Mouse (Mus musculus): Measurements from ENCODE around the gene Wdr54. TPM values are rescaled to one million over a fixed set of nuclear protein-coding genes. Genes with fewer than 3 reads are reported as not detected.

The Wdr54 gene
- polyA plus RNA-seq, 1 experiment, result 0.89 TPM

DNA sequence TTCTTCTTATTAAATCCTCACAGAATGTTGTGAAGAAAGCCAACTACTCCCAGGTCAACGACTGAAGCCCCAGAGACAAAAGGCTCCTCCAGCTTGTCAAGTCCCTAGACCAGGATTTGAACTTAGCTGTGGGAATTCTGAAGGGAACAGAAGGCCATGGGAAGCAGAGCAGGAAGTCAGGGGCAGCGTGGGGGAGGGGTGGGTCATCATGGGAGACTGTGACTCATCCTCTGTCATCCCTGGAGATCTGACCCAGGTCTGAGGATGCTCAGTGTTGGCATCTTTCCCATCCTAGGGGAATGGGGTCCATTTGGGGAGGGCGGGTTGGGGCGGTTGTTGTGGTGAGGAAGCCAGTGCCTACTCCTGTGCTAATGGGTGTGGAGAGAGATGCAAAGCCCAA lies 14.6 kb downstream of the Wdr54 start:
- peaks cover 21% of the 10 kb centered on the region for H3K4me1 ChIP-seq (replicated peaks; ENCODE audit: control insufficient read depth, insufficient read depth, low read length)
- DNase-seq, result no peak
- H3K27ac ChIP-seq (ENCODE audit: control insufficient read depth, insufficient read depth, low read length), result no peak overlapping the region
- no peaks in the 10 kb centered on the region; the same call in 1 of the 2 replicates for H3K27me3 ChIP-seq (ENCODE audit: control insufficient read depth, insufficient read depth, low read length)
- TF ChIP-seq CTCF (IDR thresholded peaks at IDR 0.05; ENCODE audit: borderline replicate concordance, control insufficient read depth, extremely low read depth, insufficient read depth, low read length, poor library complexity) (no peak), POLR2A (IDR thresholded peaks at IDR 0.05; ENCODE audit: control insufficient read depth, extremely low read depth, insufficient read depth, low read length, poor library complexity) (no peak)
- no peak overlapping the region for H3K4me3 ChIP-seq (ENCODE audit: control insufficient read depth, insufficient read depth, low read length)
- WGBS, result 82% methylated on average over 4 of the region's 4 CpGs
- H3K36me3 ChIP-seq (ENCODE audit: control insufficient read depth, insufficient read depth, low read length), result no peaks in the 10 kb centered on the region

DNA sequence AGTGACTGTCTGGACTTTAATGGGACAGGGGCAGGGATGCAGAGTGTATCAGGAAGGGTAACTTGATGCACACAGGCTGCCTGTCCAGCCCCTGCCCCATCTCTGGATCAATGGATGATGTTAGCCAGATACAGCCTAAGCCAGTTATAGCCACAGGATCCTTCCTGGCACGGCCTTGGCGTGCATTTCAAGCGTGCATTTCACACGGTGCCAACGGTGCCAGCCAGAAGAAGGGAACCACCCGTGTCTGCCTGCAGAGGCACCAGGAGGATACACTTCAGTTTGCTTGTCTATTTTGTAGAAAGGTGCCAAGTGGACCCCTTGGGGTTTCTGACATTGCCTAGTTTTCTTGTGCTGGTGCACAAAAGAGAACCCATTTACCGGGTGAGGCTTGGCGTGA lies 16.2 kb downstream of the Wdr54 start:
- Histone ChIP-seq H3K27ac (ENCODE audit: control insufficient read depth, insufficient read depth, low read length) (no peak overlapping the region), H3K4me1 (replicated peaks; ENCODE audit: control insufficient read depth, insufficient read depth, low read length) (peaks cover 27% of the 10 kb centered on the region), H3K27me3 (ENCODE audit: control insufficient read depth, insufficient read depth, low read length) (peaks cover 5% of the 10 kb centered on the region), H3K36me3 (ENCODE audit: control insufficient read depth, insufficient read depth, low read length) (no peaks in the 10 kb centered on the region), H3K4me3 (ENCODE audit: control insufficient read depth, insufficient read depth, low read length) (no peak overlapping the region)
- TF ChIP-seq CTCF (IDR thresholded peaks at IDR 0.05; ENCODE audit: borderline replicate concordance, control insufficient read depth, extremely low read depth, insufficient read depth, low read length, poor library complexity) (no peak), POLR2A (IDR thresholded peaks at IDR 0.05; ENCODE audit: control insufficient read depth, extremely low read depth, insufficient read depth, low read length, poor library complexity) (no peak)
- no peak for DNase-seq
- 93% methylated on average over 8 of the region's 8 CpGs for WGBS

DNA sequence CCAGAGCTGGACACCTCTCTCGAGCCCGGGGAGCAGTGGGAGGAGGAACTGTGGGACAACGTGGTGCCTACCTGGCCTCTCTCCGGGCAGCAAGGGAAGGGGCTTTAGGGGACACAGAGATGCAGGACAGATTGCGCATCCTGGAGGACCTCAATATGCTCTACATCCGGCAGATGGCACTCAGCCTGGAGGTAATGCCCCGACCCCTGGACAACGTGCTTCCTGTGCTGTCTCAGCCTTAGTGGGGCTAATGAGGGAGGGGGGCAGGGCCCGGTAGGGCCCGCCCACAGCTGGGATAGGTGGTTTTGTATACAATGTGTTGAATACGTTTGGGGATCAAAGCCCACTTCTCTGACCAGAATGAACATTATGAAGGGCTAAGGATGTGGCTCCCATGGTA lies 18.1 kb downstream of the Wdr54 start:
- Histone ChIP-seq H3K4me3 (ENCODE audit: control insufficient read depth, insufficient read depth, low read length) (peak overlapping the region; percentile 41), H3K27me3 (ENCODE audit: control insufficient read depth, insufficient read depth, low read length) (peaks cover 5% of the 10 kb centered on the region), H3K27ac (ENCODE audit: control insufficient read depth, insufficient read depth, low read length) (no peak overlapping the region), H3K4me1 (replicated peaks; ENCODE audit: control insufficient read depth, insufficient read depth, low read length) (peaks cover 27% of the 10 kb centered on the region), H3K36me3 (ENCODE audit: control insufficient read depth, insufficient read depth, low read length) (no peaks in the 10 kb centered on the region)
- WGBS, result 4% methylated on average over 11 of the region's 11 CpGs
- TF ChIP-seq CTCF (IDR thresholded peaks at IDR 0.05; ENCODE audit: borderline replicate concordance, control insufficient read depth, extremely low read depth, insufficient read depth, low read length, poor library complexity) (no peak), POLR2A (IDR thresholded peaks at IDR 0.05; ENCODE audit: control insufficient read depth, extremely low read depth, insufficient read depth, low read length, poor library complexity) (no peak)
- no peak for DNase-seq

DNA sequence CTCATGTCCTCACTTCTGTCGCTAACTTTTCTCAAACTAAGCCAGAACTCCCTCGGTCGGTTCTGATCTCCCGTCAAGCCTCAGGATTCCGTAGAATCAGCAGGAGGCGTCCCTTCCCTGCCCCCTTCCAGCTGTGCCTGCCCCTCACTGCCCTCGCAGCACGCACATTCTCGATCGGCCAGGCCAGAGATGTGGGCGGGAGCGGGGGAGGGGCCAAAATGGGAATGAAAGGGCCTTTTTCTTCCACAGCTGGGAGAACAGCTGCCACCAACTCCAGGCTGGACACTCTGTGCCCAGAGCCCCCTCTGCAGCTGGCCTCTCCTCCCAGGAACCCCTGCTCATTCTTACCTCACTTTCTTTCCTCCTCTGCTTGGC lies 18.6 kb downstream of the Wdr54 start:
- 2% methylated on average over 12 of the region's 12 CpGs for WGBS
- peaks cover 5% of the 10 kb centered on the region for H3K27me3 ChIP-seq (ENCODE audit: control insufficient read depth, insufficient read depth, low read length)
- peaks cover 27% of the 10 kb centered on the region for H3K4me1 ChIP-seq (replicated peaks; ENCODE audit: control insufficient read depth, insufficient read depth, low read length)
- TF ChIP-seq POLR2A (IDR thresholded peaks at IDR 0.05; ENCODE audit: control insufficient read depth, extremely low read depth, insufficient read depth, low read length, poor library complexity), result no peak
- TF ChIP-seq CTCF (IDR thresholded peaks at IDR 0.05; ENCODE audit: borderline replicate concordance, control insufficient read depth, extremely low read depth, insufficient read depth, low read length, poor library complexity), result no peak
- H3K36me3 ChIP-seq (ENCODE audit: control insufficient read depth, insufficient read depth, low read length), result no peaks in the 10 kb centered on the region
- H3K27ac ChIP-seq (ENCODE audit: control insufficient read depth, insufficient read depth, low read length), result no peak overlapping the region
- H3K4me3 ChIP-seq (ENCODE audit: control insufficient read depth, insufficient read depth, low read length), result peak overlapping the region; percentile 41
- DNase-seq, result no peak

DNA sequence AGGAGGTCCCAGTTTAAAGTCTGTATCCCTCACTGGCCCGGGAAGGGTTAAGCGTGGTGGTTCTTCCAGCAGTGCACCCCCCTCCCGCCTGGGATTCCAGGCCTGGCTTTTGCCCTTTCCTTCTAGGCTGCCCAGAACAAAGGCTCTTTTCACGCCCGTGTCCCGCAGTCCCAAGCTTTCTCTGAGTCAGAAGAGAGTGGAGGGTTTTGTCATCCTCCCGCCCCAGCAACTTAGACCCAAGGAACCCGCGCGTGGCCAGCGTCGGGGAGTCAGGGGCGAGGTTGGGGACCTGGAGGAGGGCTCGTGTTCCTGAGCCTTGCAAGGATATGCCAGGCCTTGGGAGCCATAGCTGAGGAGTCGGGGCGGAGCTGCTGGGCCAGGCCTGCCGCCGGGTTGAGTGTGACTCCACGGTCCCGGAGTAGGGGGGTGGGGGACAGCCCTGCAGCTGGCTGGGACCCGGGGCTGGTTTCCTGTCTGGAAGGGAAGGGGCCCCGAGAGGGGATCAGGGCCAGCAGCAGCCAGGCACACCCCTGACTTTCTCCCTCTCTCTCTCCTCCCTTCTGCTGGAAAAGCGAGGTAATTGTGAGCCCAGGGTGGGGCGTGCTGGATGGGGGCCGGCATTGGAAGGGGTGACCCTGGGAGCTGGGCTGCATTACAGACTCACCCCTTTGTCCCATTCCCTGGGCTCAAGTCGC lies 19.2 kb downstream of the Wdr54 start:
- no peak overlapping the region for H3K27ac ChIP-seq (ENCODE audit: control insufficient read depth, insufficient read depth, low read length)
- H3K4me1 ChIP-seq (replicated peaks; ENCODE audit: control insufficient read depth, insufficient read depth, low read length), result peaks cover 23% of the 10 kb centered on the region

DNA sequence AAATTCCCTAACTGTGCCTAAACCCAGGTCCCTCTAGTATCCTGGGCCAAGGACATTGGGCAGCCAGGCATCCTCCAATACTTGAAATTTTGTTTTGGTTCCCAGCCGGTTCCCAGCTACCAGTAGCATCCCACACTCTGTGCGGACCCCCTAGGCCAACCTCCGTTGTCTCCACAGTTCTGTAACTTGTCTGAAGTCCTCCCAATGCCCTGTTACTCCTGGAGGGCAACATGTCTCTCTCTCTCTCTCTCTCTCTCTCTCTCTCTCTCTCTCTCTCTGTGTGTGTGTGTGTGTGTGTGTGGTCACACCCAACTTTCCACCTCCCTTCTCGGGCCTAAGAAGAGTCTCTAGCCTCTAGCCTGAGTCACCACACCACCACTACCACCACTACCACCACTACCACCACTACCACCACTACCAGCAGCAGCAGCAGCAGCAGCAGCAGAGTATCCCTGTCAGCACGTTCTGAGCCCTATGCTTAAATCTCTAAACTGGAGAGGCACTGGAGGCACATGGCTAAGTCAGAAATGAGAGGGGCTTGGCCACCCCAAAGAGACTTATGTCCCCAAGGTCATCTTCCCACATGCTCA lies 19.8 kb downstream of the Wdr54 start:
- Histone ChIP-seq H3K36me3 (ENCODE audit: control insufficient read depth, insufficient read depth, low read length) (no peaks in the 10 kb centered on the region), H3K27me3 (ENCODE audit: control insufficient read depth, insufficient read depth, low read length) (peaks cover 5% of the 10 kb centered on the region), H3K4me3 (ENCODE audit: control insufficient read depth, insufficient read depth, low read length) (0 out of 2 replicates have a peak overlapping the region, but pooled peaks have one; percentile 16), H3K4me1 (replicated peaks; ENCODE audit: control insufficient read depth, insufficient read depth, low read length) (peaks cover 23% of the 10 kb centered on the region), H3K27ac (ENCODE audit: control insufficient read depth, insufficient read depth, low read length) (no peak overlapping the region)
- TF ChIP-seq POLR2A (IDR thresholded peaks at IDR 0.05; ENCODE audit: control insufficient read depth, extremely low read depth, insufficient read depth, low read length, poor library complexity), result no peak
- no peak for TF ChIP-seq CTCF (IDR thresholded peaks at IDR 0.05; ENCODE audit: borderline replicate concordance, control insufficient read depth, extremely low read depth, insufficient read depth, low read length, poor library complexity)
- DNase-seq, result no peak
- WGBS, result 74% methylated on average over 5 of the region's 5 CpGs

More for the DNA sequence above, 19.2 kb downstream of the Wdr54 start:
- Histone ChIP-seq H3K4me3 (ENCODE audit: control insufficient read depth, insufficient read depth, low read length) (peak overlapping the region; percentile 41), H3K27me3 (ENCODE audit: control insufficient read depth, insufficient read depth, low read length) (peaks cover 5% of the 10 kb centered on the region), H3K36me3 (ENCODE audit: control insufficient read depth, insufficient read depth, low read length) (no peaks in the 10 kb centered on the region)
- 11% methylated on average over 26 of the region's 26 CpGs for WGBS
- DNase-seq, result peak; percentile 50
- TF ChIP-seq CTCF (IDR thresholded peaks at IDR 0.05; ENCODE audit: borderline replicate concordance, control insufficient read depth, extremely low read depth, insufficient read depth, low read length, poor library complexity) (no peak), POLR2A (IDR thresholded peaks at IDR 0.05; ENCODE audit: control insufficient read depth, extremely low read depth, insufficient read depth, low read length, poor library complexity) (no peak)

All from thymus, adult 2 months (tissue).